Mouse (Mus musculus) frontal cortex, postnatal 14 days (tissue): ENCODE measurements at regions not wholly inside any gene's neighbourhood (a gene's known extent, or its start where the extent isn't known, plus 50 kb on each side); places are given as distances from the start of the nearest gene placed in this dataset.

Experiments used
- DNase-seq, 2 experiments: peaks; one replicate each; pipeline ENCODE4 v3.0.0; 2022; ENCODE audit warnings: low spot score in 2 of 2

GRCm38 (mm10) chr6:111621684-111622480 is 651.7 kb upstream of the Lmcd1 start:
- no peak for DNase-seq

- DNase-seq = no peak
Observed at GRCm38 (mm10) chr6:111622481-111623139, 650.9 kb upstream of the Lmcd1 start.

- DNase-seq = no peak
Observed at GRCm38 (mm10) chr6:111623140-111623497, 650.4 kb upstream of the Lmcd1 start.

- no peak for DNase-seq
Observed at GRCm38 (mm10) chr6:111625501-111625900, 648.1 kb upstream of the Lmcd1 start.

- no peak for DNase-seq
Observed at GRCm38 (mm10) chr6:111652736-111653135, 620.8 kb upstream of the Lmcd1 start.

GRCm38 (mm10) chr6:111659957-111660356 is 613.6 kb upstream of the Lmcd1 start:
- no peak for DNase-seq

GRCm38 (mm10) chr6:111664603-111665002 is 609.0 kb upstream of the Lmcd1 start:
- no peak for DNase-seq

GRCm38 (mm10) chr6:111684911-111685310 is 588.6 kb upstream of the Lmcd1 start:
- no peak for DNase-seq

- DNase-seq = no peak
Observed at GRCm38 (mm10) chr6:111702864-111703263, 570.7 kb upstream of the Lmcd1 start.

- DNase-seq = no peak
Observed at GRCm38 (mm10) chr6:111708277-111708676, 565.3 kb upstream of the Lmcd1 start.

- DNase-seq = no peak
Observed at GRCm38 (mm10) chr6:111725969-111726368, 547.6 kb upstream of the Lmcd1 start.

GRCm38 (mm10) chr6:111730381-111730780 is 543.2 kb upstream of the Lmcd1 start:
- DNase-seq = no peak

GRCm38 (mm10) chr6:111733926-111734325 is 539.6 kb upstream of the Lmcd1 start:
- no peak for DNase-seq

- DNase-seq = peak in 1 of 2 experiments; percentile 8
Observed at GRCm38 (mm10) chr6:111738983-111739382, 534.6 kb upstream of the Lmcd1 start.

- no peak for DNase-seq
Observed at GRCm38 (mm10) chr6:111781710-111782481, 491.7 kb upstream of the Lmcd1 start.

GRCm38 (mm10) chr6:111808611-111809010 is 464.9 kb upstream of the Lmcd1 start:
- DNase-seq = no peak

- DNase-seq = no peak
Observed at GRCm38 (mm10) chr6:111813982-111814603, 459.5 kb upstream of the Lmcd1 start.

- DNase-seq = no peak
Observed at GRCm38 (mm10) chr6:111815150-111815549, 458.4 kb upstream of the Lmcd1 start.

- no peak for DNase-seq
Observed at GRCm38 (mm10) chr6:111820265-111820664, 453.3 kb upstream of the Lmcd1 start.

GRCm38 (mm10) chr6:111844321-111844835 is 429.2 kb upstream of the Lmcd1 start:
- DNase-seq = no peak

GRCm38 (mm10) chr6:111866101-111866598 is 407.4 kb upstream of the Lmcd1 start:
- no peak for DNase-seq

- no peak for DNase-seq
Observed at GRCm38 (mm10) chr6:111882557-111882956, 391.0 kb upstream of the Lmcd1 start.
